Mouse (Mus musculus) heart, postnatal 4 days (tissue): ENCODE measurements around the gene Prkcz. TPM values are rescaled to one million over a fixed set of nuclear protein-coding genes. Genes with fewer than 3 reads are reported as not detected.
"Not testable (repeated sequence)": the region's sequence is repeated elsewhere in the genome, so short reads cannot be mapped to it uniquely, and the experiment has no call there.

Experiments used
- DNase-seq: peaks from one replicate; pipeline ENCODE4 v3.0.0; 2021
- total RNA-seq, 2 experiments: library from RNA; stranded (reverse); gene quantifications; 2 replicates each; pipeline ENCODE4 v1.2.3; 2021

Gene Prkcz
- total RNA-seq, 2 experiments from 2014 or later, result 2.0 to 2.1 TPM

DNA sequence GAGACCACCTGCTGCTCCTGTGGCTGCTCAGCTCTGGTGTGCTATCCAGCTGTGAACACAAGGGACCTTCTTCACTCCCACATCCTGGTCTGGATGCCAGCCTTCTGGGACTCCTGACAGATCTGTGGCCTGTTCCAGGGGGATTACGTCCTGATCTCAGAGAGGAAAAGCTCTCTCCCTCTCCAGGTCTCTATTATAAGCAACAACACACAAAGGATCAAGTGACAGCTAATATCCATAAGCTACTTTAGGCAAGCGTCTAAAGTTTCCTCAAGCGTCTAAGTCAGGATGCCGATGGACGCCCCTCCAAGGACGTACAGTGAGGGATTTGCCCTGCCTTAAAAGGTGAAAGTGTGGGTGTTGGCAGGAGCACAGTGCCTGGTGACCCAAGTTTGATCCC, 78.9 kb downstream of the Prkcz start:
- no peak for DNase-seq

DNA sequence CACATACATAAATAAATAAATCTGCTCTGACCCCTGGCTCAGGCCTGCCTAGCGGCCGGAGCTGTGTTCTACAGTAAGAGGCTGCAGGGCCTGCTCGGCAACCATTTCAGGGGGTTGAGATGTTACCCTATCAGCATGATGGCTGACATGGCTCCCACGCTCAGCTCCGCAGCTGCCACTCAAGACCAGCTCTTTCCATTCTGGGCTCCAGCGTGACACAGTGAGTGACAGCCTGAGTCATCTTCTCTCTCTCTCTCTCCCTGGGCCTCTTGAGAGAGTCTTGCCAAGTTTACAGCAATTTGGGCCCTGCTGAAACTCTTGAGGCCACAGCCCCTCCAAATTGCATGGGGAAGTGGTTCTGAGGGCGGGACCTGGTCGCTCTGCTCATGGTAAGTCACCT, 79.5 kb downstream of the Prkcz start:
- no peak for DNase-seq

DNA sequence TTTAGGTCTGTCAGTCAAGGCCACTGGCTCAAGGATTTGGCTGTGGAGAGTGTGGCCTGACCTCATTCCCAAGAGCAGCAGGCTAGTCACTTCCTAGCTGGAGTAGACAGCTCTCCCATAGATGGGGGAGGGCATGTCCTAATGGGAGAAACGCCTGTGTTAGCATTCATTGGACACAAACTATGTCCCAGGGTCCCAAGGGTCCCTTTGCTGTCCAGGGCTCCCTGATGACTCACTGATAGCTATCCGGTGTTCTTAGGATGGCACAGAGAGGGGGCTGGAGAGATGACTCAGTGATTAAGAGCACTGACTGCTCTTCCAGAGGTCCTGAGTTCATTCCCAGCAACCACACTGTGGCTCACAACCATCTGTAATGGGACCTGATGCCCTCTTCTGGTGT, 79.9 kb downstream of the Prkcz start:
- DNase-seq, result no peak

GRCm38 (mm10) chr4:155280768-155281121, 80.4 kb downstream of the Prkcz start:
- no peak for DNase-seq

- DNase-seq, result no peak
These were observed 81.0 kb downstream of the Prkcz start for GRCm38 (mm10) chr4:155279926-155280767.

- DNase-seq, result no peak
These were observed 82.1 kb downstream of the Prkcz start for GRCm38 (mm10) chr4:155279054-155279453.

DNA sequence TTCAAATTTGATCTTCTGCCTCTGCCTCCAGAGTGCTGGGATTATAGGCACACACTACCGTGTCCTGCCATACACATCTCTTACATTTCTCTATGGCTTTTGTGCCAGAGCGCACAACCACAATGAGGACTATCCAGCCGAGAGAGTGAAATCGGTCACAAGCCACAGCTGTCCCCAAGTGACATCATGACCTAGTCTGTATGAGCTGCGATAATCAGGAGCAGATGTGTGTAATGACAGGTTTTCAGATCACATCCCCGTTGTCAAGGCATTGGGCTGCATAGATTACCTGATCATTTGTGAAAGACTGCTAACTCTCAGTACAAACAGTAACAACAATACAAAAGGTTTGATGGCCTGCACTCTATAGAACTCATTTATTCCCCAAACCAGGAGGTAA, 83.2 kb downstream of the Prkcz start:
- no peak for DNase-seq

DNA sequence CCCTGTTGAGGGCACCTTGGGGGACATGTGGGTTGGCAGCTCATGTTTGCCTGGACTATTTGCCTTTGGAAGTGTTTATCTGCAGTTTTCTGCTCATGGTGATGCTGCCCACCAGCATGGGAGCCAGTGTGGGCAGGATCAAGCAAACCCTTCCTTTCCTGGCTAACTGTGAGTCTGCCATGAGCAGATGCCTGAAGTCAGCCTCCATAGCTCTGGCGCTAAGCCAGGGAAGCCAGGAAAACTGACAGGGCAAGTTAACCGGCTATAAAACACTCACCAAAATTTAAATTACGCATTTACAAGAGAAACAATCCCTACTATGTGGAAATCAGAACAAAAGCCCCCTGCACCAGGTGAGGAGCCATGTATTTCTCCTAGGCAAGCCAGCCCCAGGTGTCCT, 86.3 kb downstream of the Prkcz start:
- no peak for DNase-seq

GRCm38 (mm10) chr4:155274451-155274850, 86.7 kb downstream of the Prkcz start:
- no peak for DNase-seq

- DNase-seq, result peak; percentile 87
These were observed 92.8 kb downstream of the Prkcz start for GRCm38 (mm10) chr4:155268382-155268781.

DNA sequence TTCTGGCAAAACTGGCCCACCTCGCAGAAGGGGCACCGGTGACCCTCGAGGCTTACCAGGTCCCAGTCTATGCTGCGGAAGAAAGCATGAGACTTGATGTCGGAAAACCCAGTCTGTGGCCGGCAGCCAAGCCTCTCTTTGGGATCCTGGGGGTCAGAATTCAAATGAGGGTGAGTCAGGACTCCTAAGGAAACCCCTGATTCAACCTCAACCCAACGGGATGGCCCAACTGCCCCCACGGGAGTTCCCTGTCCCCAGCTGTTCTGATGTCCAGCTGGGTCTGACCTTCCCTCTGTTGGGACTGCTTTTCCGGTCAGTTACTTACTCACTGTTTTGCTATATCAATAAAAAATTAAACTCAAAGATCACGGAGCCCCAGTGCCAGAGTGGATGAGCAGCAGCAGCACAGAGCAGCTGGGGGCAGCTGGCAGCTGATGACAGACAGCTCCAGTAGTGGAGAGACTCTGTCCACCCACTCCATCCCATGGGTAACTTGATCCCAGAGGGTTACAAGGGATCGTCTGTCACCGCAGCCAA, 93.5 kb downstream of the Prkcz start:
- peak; percentile 46 for DNase-seq

GRCm38 (mm10) chr4:155267047-155267543, 94.1 kb downstream of the Prkcz start:
- DNase-seq, result no peak

DNA sequence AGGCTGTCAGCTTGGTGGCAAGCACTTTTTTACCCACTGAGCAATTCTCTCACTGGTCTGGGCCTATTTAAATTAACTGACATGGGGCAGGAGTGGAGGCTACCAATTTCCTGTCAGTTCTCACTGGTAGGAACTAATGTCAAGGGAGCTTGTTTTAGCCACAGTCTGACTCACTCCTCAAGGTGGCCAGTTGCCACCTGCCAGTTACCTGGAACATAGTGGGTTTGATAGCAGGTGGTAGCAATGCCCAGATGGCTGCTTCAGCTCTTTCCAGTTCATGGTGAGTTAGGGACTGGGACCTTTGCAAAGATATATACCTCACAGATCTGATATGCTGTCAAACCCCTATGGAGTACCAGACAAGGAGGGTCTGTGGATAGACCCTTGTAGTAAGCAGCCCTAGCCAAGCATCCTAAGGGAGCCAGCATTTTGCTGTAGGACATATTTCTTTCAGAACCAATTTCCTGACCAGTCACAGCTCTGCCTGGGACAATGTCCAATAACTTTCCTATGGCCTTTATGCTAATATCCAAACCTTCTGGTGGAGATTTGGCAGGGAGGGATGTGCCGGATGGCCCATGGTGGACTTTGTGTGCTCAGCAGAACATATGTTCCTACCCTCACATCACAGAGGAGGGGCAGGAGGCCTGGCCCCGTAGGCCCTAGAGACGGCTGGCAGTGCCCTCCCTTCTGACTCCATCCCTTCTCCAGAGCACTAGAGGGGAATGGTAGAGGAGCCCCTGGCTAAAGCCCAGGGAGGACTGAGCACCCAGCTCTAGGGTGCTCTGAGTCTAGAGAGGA, 96.4 kb downstream of the Prkcz start:
- no peak for DNase-seq

- no peak for DNase-seq
These were observed 108.9 kb downstream of the Prkcz start for GRCm38 (mm10) chr4:155252253-155252652.

GRCm38 (mm10) chr4:155251147-155251546, 110.0 kb downstream of the Prkcz start:
- DNase-seq, result no peak

GRCm38 (mm10) chr4:155250361-155251117, 110.6 kb downstream of the Prkcz start:
- DNase-seq, result peak; percentile 31

GRCm38 (mm10) chr4:155249648-155250351, 111.4 kb downstream of the Prkcz start, which contains the start of gene Faap20:
Gene Faap20 (plus strand): TSS chr4:155249802.
- DNase-seq, result peak; percentile 93

GRCm38 (mm10) chr4:155249257-155249647, 111.9 kb downstream of the Prkcz start:
- peak; percentile 98 for DNase-seq

- not testable (repeated sequence) for DNase-seq
These were observed 113.1 kb downstream of the Prkcz start for GRCm38 (mm10) chr4:155248054-155248453.

DNA sequence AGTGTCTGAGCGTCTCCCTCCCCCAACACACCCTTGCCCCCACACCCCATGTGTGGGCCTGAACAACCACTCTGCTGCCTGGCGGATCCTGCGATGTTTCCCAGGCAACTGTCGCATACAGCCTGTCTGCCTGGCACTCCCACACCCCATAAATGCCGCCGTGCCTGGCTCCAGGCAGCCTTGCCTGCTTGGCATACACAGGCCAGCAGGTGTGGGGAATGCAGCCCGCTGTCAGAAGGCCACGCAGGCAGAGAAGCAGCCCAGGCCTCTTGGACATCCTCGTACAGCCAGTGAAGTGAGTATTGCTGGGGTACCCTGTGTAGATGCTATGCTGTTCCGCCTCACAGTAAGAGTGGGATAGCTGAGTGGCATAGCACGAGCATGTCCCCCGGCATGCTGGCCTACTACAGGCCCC, 114.5 kb downstream of the Prkcz start:
- DNase-seq, result peak; percentile 52

- DNase-seq, result no peak
These were observed 115.2 kb downstream of the Prkcz start for GRCm38 (mm10) chr4:155245770-155246492.
